15 mouse cellular contexts compared by ENCODE assay signal in genomic region chr2:165509686-165510085, GRCm38 (mm10). TPM values are rescaled to one million over a fixed set of nuclear protein-coding genes. Genes with fewer than 3 reads are reported as not detected.
"Had no signal": no experiment of that assay in that cellular context is flagged by ENCODE, and none has a peak within 500 bp of the region (broad histone marks: within the 10 kb centered on the region; RNA-seq: fewer than 3 reads in every experiment).

No protein-coding gene starts in this region.

- H3K4me3 ChIP-seq: limb, embryonic 13.5 days; liver, embryonic 15.5 days; midbrain, embryonic 15.5 days; neural tube, embryonic 13.5 days had no signal

- H3K9me3 ChIP-seq: limb, embryonic 13.5 days; liver, embryonic 15.5 days; midbrain, embryonic 15.5 days; neural tube, embryonic 13.5 days had no signal

- H3K4me2 ChIP-seq: limb, embryonic 13.5 days; liver, embryonic 15.5 days; midbrain, embryonic 15.5 days; neural tube, embryonic 13.5 days had no signal

- H3K27ac ChIP-seq: kidney, postnatal 0 days; limb, embryonic 13.5 days; liver, embryonic 15.5 days; midbrain, embryonic 15.5 days; neural tube, embryonic 13.5 days had no signal

- H3K27me3 ChIP-seq: limb, embryonic 13.5 days; midbrain, embryonic 15.5 days; neural tube, embryonic 13.5 days had no signal

- DNase-seq: kidney, adult 9 months; kidney, postnatal 36 days; layer of hippocampus, adult 9-11 months; left cerebral cortex, postnatal 4 days; lung, adult 2 months; lung, postnatal 36 days had no signal

- ATAC-seq: inflammation-experienced regulatory T-cells, adult 6 months; intestine, postnatal 0 days; lung, postnatal 0 days; midbrain, embryonic 15.5 days had no signal

- H3K9ac ChIP-seq: limb, embryonic 13.5 days; liver, embryonic 15.5 days; midbrain, embryonic 15.5 days; neural tube, embryonic 13.5 days had no signal

- H3K4me1 ChIP-seq: liver, embryonic 15.5 days had no signal

- H3K36me3 ChIP-seq: liver, embryonic 15.5 days; midbrain, embryonic 15.5 days; neural tube, embryonic 13.5 days had no signal

RNA-seq across cellular contexts. Expression of gene Slc2a10, which starts 6.1 kb away (rescaled TPM):
- total RNA-seq: monocyte, adult 5-6 weeks had no signal
- polyA plus RNA-seq: inflammation-experienced regulatory T-cells, adult 6 months had no signal

RNA-seq across cellular contexts. Expression of gene Slc13a3, which starts 36.7 kb away (rescaled TPM):
- total RNA-seq: monocyte, adult 5-6 weeks had no signal
- polyA plus RNA-seq: inflammation-experienced regulatory T-cells, adult 6 months; intestine, postnatal 0 days had no signal
